Mouse (Mus musculus): ENCODE data around the gene Whamm. TPM values are rescaled to one million over a fixed set of nuclear protein-coding genes. Genes with fewer than 3 reads are reported as not detected.

The Whamm gene
- polyA plus RNA-seq, 1 experiment: 30.4 TPM

- TF ChIP-seq GATA1 (IDR thresholded peaks at IDR 0.05; ENCODE audit: low read length): peak; percentile 66
Measured at GRCm38 (mm10) chr7:81605489-81605888, 34.4 kb downstream of the Whamm start.

DNA sequence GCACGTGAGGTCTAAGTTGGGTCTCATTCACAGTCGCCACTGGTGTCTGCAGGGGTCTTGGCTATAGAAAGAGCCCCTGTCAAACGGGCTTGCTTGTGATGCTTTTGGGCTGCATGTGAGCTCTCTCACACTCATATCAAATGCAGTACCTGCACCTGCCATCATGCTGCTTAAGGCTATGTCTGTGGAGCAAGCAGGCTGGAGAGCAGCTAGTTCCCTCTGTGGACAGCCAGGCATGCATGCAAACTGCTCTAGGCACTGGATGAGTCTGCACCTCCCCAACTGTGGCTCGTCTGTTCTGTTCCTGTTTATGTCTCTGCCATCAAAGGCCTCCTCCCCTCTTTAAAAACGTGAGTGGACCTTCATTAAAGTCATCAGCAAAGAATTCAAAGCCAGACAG lies 35.4 kb downstream of the Whamm start:
- no peak for TF ChIP-seq GATA1 (IDR thresholded peaks at IDR 0.05; ENCODE audit: low read length)

DNA sequence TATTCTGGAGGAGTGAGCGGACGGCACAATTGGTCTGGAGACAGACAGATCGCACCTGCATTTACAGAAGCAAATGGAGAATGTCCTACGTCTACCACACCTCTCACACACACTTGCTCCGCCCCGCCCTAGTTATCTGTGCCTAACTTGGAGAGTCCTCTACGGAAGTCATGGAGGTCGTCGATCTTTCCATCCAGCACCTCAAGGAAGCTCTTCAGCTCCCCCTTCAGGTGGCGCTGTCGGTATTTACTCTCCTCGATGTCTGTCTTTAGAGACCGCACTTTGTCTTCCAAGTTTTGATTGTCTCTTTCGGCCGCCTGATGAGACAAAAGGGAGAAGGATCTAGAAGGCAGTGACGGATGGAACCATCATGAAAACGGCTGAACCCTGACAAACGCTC lies 39.1 kb downstream of the Whamm start:
- no peak for TF ChIP-seq GATA1 (IDR thresholded peaks at IDR 0.05; ENCODE audit: low read length)

GRCm38 (mm10) chr7:81612856-81613635 lies 42.0 kb downstream of the Whamm start:
- no peak for TF ChIP-seq GATA1 (IDR thresholded peaks at IDR 0.05; ENCODE audit: low read length)

GRCm38 (mm10) chr7:81615031-81615430 lies 44.0 kb downstream of the Whamm start:
- no peak for TF ChIP-seq GATA1 (IDR thresholded peaks at IDR 0.05; ENCODE audit: low read length)

DNA sequence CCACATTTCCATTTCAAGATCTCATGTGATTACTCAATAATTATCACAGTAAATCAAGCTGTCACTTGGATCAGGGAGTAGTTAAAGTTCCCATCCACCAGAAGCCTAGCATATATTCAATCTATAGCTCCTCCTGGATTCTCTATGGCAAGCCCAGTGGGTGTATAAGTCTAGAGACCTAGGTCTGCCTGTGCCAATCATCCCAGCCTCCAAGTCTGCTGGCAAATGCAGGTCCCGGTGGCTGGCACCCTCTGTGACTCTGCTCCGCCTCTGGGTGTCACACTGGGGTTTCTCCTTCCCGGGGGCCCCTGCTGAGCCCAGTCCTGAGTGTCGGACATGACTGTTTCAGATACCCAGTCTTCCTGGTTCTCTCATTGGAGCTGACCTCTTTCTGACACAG lies 51.7 kb downstream of the Whamm start:
- TF ChIP-seq GATA1 (IDR thresholded peaks at IDR 0.05; ENCODE audit: low read length): no peak

DNA sequence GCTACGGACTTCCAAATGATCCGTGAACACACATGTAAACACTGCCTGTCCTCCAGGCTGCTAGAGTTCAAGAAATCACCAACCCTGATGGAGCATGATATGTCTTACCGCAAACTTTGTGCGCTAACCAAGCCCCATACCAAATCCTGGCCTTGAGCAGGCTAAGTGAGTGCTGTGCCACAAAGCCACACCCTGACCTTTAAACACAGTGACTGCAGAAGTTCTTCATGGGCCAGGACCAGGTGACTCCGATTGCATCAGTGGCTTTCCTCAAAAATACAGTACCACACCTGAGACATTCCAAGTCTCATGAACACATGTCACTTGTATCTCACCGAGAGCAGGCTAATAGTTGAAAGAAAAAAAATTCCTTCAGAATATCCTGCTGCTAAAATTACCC lies 52.7 kb downstream of the Whamm start:
- no peak for TF ChIP-seq GATA1 (IDR thresholded peaks at IDR 0.05; ENCODE audit: low read length)

GRCm38 (mm10) chr7:81626460-81626859 lies 55.4 kb downstream of the Whamm start:
- no peak for TF ChIP-seq GATA1 (IDR thresholded peaks at IDR 0.05; ENCODE audit: low read length)

GRCm38 (mm10) chr7:81631261-81631660 lies 60.2 kb downstream of the Whamm start:
- TF ChIP-seq GATA1 (IDR thresholded peaks at IDR 0.05; ENCODE audit: low read length): no peak

GRCm38 (mm10) chr7:81632586-81632985 lies 61.5 kb downstream of the Whamm start:
- TF ChIP-seq GATA1 (IDR thresholded peaks at IDR 0.05; ENCODE audit: low read length): no peak

DNA sequence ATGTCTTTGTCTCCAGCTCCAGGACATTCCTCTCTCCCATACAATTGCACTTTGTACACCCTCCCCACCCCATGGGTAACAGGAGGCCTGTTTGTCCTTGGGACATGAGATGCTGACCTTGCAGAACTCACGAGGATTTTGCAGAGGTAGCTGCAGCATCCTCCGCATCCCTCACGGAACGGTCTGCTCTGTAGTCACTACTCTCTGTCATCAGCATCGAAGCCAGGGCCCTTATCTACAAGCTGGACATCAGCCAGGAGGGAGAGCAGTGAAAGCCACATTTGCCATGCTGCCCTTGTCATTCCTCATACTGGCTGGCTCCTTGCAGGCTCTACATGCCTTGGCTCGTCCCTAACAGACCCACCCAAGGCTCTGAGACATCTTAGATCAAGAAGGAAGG lies 70.0 kb downstream of the Whamm start:
- TF ChIP-seq GATA1 (IDR thresholded peaks at IDR 0.05; ENCODE audit: low read length): no peak

DNA sequence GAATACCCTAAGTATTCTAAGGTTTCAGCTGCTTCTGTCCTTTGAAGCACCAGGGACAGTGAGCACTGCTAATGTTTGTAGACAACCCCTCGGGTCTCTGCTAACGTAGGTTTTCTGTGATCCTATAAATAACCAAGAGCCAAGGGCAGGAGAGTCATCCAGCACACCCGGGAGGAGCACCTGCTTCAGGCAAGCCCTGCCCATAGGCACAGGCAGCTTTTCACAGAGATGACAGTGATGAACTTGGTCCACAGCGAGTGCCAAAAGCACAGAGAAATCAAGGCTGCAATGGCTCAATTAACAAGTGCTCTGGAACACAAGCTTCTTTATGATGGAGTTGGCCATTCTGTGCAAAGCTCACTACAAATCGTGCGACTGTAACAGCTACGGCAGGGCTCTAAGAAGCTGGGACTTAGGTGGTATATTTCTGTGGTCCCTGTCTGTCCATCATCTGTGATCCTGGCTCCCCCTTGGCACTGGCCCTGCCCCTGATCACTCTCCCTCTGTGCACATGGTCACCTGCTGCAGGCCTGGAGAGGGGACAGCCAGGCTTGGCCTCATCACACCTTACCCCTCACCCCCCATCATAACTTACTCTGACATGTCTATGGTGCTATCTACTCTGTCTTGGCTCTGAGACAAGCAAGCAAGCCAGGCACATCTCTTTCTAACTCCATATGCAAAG lies 73.6 kb downstream of the Whamm start:
- TF ChIP-seq GATA1 (IDR thresholded peaks at IDR 0.05; ENCODE audit: low read length): no peak

Other genes with a start within 250 kb of the Whamm start
- gene Rps17, start 226.0 kb upstream of the Whamm start, polyA plus RNA-seq (2012): 208 and 235 TPM in 2 replicates
- not detected in 2 replicates for gene Cpeb1, start 115.8 kb upstream of the Whamm start, polyA plus RNA-seq (2012)
- gene Ap3b2, start 77.3 kb upstream of the Whamm start, polyA plus RNA-seq (2012): not detected in 2 replicates
- not detected in 2 replicates for gene BC048679, start 73.0 kb upstream of the Whamm start, polyA plus RNA-seq (2012)
- not detected in 2 replicates for gene Fsd2, start 4.3 kb upstream of the Whamm start, polyA plus RNA-seq (2012)
- 44.8 and 58.1 TPM in 2 replicates for gene Homer2, start 136.3 kb downstream of the Whamm start, polyA plus RNA-seq (2012)
- 18.7 and 33.8 TPM in 2 replicates for gene Ramac, start 191.7 kb downstream of the Whamm start, polyA plus RNA-seq (2012)
- gene 3110040N11Rik, start 218.2 kb downstream of the Whamm start, polyA plus RNA-seq (2012): 26.0 and 35.6 TPM in 2 replicates